Mouse (Mus musculus) heart, adult 11 months (tissue): Measurements from ENCODE around the gene Mad2l1bp.

Experiments
- DNase-seq: peaks from one replicate; pipeline ENCODE4 v3.0.0; 2022

The Mad2l1bp gene

DNA sequence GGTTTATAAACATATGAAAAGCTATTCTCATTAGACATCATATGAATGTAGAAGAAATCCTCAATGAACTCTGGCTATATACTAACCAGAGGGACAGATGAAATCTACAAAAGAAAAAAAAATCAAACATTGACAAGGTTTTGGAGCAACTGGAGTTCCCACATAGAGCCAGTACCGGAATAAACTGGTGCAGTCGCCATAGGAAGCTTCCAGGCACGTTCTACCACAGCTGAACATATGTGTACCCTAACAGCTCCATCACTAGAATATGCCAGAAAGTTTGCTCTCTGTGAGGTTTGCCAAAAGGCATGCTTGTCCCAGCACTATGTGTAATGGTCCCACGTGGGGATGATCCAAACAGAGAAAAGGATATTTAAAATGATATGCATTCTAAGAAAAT is 45.1 kb downstream of the Mad2l1bp start:
- DNase-seq: peak; percentile 75

- peak; percentile 99 for DNase-seq
Measured at GRCm38 (mm10) chr17:46104487-46104886, 48.9 kb downstream of the Mad2l1bp start.

DNA sequence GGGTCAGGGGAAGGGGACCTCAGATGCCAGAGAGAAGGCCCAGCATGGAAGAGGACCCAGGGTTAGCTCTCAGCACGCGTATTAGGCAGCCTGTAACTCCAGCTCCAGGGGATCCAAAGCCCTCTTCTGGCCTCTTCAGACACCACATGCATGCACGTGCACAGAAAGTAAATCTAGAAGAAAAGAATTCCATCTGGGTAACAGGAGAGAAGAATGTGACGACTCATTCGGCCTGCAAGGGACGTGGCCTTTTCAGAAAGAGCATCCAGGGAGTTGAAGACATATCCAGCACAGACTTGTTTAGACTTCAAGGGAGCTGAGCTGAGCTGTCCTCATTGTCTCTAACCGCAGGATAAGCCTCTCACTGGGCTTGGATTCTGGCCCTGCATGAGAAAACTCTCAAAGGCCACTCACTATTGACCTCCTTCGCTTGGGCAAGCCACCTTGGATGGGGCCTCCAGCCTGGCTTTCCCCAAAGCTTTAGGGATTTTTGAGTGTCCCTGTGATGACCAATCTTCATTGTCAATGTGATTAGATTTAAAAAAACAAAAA is 50.7 kb downstream of the Mad2l1bp start:
- DNase-seq: no peak

DNA sequence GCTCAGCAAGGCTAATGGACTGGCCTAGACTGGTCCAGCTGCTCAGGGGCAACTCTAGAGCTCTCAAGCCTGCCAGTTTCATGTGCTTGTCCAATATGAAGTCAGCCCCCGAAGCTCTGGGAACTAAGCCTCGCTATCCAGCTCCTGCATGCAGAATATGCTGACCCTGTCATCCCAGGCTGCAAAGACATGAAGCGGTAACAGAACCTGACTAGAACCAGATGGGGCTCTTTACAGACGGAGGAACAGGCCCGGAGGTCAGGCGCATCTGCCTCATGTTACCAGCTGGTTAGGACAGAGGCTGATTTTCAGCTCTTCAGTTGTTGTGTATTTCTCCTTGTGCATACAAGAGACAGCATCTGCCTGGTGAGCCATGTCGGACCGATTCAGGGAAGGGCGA is 51.4 kb downstream of the Mad2l1bp start:
- DNase-seq: no peak

DNA sequence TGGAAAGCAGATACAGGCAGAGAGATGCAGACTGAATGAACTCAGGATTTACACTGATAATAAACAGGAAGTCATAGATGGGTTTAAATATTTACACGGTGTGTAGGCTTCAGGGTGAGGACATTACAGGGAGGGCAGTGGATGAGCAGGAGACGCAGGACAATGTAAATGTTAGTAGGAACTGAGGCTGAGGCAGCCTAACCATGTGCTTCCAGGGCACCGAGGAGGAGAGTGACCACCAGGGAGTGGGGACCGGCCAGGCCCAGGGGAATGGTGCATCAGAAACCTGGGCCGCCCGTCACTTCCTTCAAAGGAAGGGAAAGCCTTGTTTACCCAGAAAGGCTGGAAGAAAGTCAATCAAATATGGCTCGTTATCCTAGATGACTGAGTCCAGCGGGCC is 54.8 kb downstream of the Mad2l1bp start:
- peak; percentile 91 for DNase-seq
